Mouse (Mus musculus): Measurements from ENCODE around the gene Rnf41. TPM values are rescaled to one million over a fixed set of nuclear protein-coding genes. Genes with fewer than 3 reads are reported as not detected.

The Rnf41 gene
- polyA plus RNA-seq, 1 experiment, result 35.3 TPM

DNA sequence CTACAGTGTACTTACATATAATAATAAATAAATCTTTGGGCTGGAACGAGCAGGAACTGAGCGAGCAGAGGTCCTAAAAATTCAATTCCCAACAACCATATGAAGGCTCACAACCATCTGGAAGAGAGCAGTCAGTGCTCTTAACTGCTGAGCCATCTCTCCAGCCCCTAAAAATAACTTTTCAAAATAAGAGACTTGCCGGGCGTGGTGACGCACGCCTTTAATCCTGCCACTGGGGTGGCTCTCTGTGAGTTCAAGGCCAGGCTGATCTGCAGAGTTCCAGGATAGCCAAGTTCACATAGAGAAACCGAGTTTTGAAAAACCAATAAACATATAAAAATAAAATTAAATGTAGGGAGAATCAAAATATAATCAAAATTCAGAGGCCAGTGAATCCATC is 74.9 kb downstream of the Rnf41 start:
- DNase-seq (ENCODE audit: low read depth), result no peak

DNA sequence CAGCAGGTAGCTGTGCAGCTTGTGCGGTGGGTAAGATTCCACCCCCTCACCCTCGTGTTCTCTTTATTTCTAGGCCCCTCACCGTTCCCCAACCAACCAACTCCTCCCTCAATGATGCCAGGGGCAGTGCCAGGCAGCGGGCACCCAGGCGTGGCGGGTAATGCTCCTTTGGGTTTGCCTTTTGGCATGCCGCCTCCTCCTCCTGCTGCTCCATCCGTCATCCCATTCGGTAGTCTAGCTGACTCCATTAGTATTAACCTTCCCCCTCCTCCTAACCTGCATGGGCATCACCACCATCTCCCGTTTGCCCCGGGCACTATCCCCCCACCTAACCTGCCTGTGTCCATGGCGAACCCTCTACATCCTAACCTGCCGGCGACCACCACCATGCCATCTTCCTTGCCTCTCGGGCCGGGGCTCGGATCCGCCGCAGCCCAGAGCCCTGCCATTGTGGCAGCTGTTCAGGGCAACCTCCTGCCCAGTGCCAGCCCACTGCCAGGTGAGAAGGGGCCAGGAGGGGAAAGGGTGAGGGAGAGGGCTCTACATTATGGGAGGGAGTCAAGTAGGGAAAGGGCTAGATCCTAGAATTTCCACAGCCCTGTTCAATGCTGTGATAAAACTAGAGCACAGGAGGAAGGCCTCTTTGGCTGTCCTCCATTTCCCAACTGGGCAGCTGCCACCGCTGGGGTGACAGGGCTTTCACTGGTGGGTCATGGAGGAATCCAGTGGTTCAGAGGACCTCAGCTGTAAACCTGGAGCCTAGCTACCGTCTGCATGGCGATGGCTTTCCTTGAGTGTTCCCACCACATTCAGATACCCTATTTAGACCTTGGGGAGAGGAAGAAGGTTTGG is 76.6 kb downstream of the Rnf41 start:
- DNase-seq (ENCODE audit: low read depth), result no peak

DNA sequence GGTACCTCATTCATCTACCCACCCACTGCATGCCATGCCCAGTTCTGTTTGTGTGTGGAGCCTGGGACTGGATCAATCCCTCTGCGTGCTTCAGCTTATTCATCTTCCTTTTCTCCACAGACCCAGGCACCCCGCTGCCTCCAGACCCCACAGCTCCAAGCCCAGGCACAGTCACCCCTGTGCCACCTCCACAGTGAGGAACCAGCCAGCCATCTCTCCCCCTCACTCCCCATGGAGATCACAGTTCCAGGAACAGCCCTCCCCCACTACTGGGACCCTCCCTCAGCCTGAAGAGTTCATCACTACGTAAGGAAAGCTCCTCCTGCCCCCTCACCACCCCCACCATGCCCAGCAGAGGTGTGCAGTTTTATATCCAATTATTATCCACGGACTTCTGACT is 77.3 kb downstream of the Rnf41 start:
- DNase-seq (ENCODE audit: low read depth), result no peak

DNA sequence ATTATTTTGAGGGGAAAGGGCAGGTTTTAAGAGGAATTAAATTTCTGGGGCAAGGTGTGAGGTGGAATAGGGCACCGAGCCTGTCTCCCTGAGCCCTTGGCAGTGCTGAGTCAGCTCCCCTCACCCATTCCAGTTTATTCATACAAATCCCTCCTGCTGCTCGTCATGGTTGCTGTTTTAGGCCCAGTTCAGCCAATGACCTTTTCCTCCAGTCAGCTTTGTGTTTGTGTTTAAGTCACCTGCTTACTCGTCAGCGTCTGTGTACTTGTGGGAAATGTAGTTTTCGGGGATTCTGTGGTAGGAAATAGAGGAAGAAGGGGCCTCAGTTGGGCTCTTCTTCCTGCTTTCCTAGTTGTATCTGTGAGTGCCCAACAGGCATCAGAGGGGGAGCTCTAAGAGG is 77.9 kb downstream of the Rnf41 start:
- DNase-seq (ENCODE audit: low read depth), result no peak

DNA sequence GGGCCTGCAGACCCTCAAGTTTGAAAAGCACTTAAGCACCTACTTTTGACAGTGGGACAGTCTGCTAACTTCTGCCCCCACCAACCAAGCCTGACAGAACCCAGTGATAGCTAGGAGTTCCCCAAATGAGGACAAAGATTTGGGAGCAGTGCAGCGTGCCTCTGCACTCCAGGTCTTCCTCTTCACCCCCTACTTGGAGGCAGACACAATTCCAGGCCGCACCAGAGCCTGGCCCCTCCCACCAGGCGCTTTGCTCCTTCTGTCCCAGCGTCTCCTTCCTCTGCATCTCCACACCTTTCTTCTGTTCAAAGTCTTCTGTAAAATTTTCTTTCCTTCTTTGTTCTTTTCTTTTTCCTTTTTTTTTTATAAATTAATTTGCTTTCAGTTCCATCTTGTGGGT is 78.3 kb downstream of the Rnf41 start:
- DNase-seq (ENCODE audit: low read depth), result no peak

DNA sequence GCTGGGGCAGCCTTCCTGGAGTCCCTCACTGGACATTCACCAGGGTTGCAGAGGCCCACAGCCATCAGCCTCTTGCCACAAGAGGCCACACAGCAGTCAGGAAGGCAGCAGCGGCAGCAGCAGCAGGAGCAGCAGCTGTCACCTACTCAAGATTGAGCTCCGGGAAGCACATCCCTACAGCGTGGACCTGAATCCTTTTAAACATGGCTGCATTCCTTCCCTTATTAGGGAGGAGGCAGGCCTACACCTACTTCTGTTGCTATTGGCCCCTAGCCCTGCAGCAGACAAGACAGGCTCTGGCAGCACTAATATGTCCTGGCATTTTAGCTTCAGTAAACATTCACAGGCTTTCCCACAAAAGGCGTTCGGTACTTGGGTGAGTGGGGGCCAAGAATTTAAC is 78.8 kb downstream of the Rnf41 start:
- DNase-seq (ENCODE audit: low read depth), result no peak

DNA sequence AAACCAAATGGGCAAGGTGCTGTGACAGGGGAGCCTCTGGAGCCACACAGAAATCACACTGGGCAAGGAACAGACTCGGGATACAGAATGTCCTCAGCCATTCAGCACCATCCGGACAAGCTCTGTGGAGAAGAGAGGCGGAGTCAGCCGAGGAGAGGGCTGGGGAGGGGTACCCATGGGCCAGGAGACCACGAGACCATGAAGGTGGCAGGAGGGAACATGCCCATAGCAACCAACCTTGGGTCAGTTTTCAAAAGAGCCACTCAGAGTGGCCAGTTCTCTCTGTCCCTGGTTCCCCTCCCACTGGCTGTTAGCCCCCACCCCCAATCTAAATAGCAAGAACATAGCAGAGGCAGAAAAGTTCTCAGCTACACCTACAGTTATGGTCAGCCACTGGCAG is 79.5 kb downstream of the Rnf41 start:
- no peak for DNase-seq (ENCODE audit: low read depth)

Other genes with a start within 250 kb of the Rnf41 start
- 124 and 125 TPM in 2 replicates for gene Rbms2, start 231.4 kb upstream of the Rnf41 start, polyA plus RNA-seq (2012; rRNA removed)
- gene Gls2, start 217.2 kb upstream of the Rnf41 start, polyA plus RNA-seq (2012; rRNA removed), result 2.7 and 2.8 TPM in 2 replicates
- 9.1 and 12.2 TPM in 2 replicates for gene Spryd4, start 199.8 kb upstream of the Rnf41 start, polyA plus RNA-seq (2012; rRNA removed)
- not detected in 2 replicates for gene Mip, start 185.8 kb upstream of the Rnf41 start, polyA plus RNA-seq (2012; rRNA removed)
- 3.5 and 3.6 TPM in 2 replicates for gene Timeless, start 179.6 kb upstream of the Rnf41 start, polyA plus RNA-seq (2012; rRNA removed)
- 0.75 TPM in 1 of 2 replicates, not detected in the other for gene Apon, start 157.6 kb upstream of the Rnf41 start, polyA plus RNA-seq (2012; rRNA removed)
- gene Apof, start 143.0 kb upstream of the Rnf41 start, polyA plus RNA-seq (2012; rRNA removed), result 0.14 and 2.2 TPM in 2 replicates
- gene Stat2, start 141.1 kb upstream of the Rnf41 start, polyA plus RNA-seq (2012; rRNA removed), result 29.0 and 31.4 TPM in 2 replicates
- 0.34 TPM in 1 of 2 replicates, not detected in the other for gene Il23a, start 112.9 kb upstream of the Rnf41 start, polyA plus RNA-seq (2012; rRNA removed)
- gene Pan2, start 108.3 kb upstream of the Rnf41 start, polyA plus RNA-seq (2012; rRNA removed), result 22.9 and 23.6 TPM in 2 replicates
- gene Cnpy2, start 89.2 kb upstream of the Rnf41 start, polyA plus RNA-seq (2012; rRNA removed), result 96.7 and 103 TPM in 2 replicates
- gene Cs, start 73.9 kb upstream of the Rnf41 start, polyA plus RNA-seq (2012; rRNA removed), result 252 and 282 TPM in 2 replicates
- 63.0 and 63.8 TPM in 2 replicates for gene Coq10a, start 42.7 kb upstream of the Rnf41 start, polyA plus RNA-seq (2012; rRNA removed)
- 27.4 and 35.1 TPM in 2 replicates for gene Ankrd52, start 34.5 kb upstream of the Rnf41 start, polyA plus RNA-seq (2012; rRNA removed)
- gene Slc39a5, start 10.4 kb upstream of the Rnf41 start, polyA plus RNA-seq (2012; rRNA removed), result 0.27 and 0.38 TPM in 2 replicates
- 29.8 and 32.6 TPM in 2 replicates for gene Nabp2, start 165 bp upstream of the Rnf41 start, polyA plus RNA-seq (2012; rRNA removed)
- 92.5 and 115 TPM in 2 replicates for gene Smarcc2, start 47.6 kb downstream of the Rnf41 start, polyA plus RNA-seq (2012; rRNA removed)
- 1,302 and 1,405 TPM in 2 replicates for gene Myl6, start 82.5 kb downstream of the Rnf41 start, polyA plus RNA-seq (2012; rRNA removed)
- gene Myl6b, start 87.0 kb downstream of the Rnf41 start, polyA plus RNA-seq (2012; rRNA removed), result 4.3 and 5.5 TPM in 2 replicates
- gene Esyt1, start 114.2 kb downstream of the Rnf41 start, polyA plus RNA-seq (2012; rRNA removed), result 135 and 140 TPM in 2 replicates
- gene Zc3h10, start 136.1 kb downstream of the Rnf41 start, polyA plus RNA-seq (2012; rRNA removed), result 11.8 and 13.0 TPM in 2 replicates
- 2,438 and 2,660 TPM in 2 replicates for gene Rpl41, start 137.6 kb downstream of the Rnf41 start, polyA plus RNA-seq (2012; rRNA removed)
- gene Pa2g4, start 154.3 kb downstream of the Rnf41 start, polyA plus RNA-seq (2012; rRNA removed), result 22.1 and 27.5 TPM in 2 replicates
- 30.3 and 42.5 TPM in 2 replicates for gene Erbb3, start 178.0 kb downstream of the Rnf41 start, polyA plus RNA-seq (2012; rRNA removed)
- 1,272 and 1,645 TPM in 2 replicates for gene Rps26, start 215.1 kb downstream of the Rnf41 start, polyA plus RNA-seq (2012; rRNA removed)
- 1.6 and 4.0 TPM in 2 replicates for gene Ikzf4, start 234.3 kb downstream of the Rnf41 start, polyA plus RNA-seq (2012; rRNA removed)